Mouse (Mus musculus) hindbrain, embryonic 12.5 days (tissue): ENCODE measurements around the gene Cyld. TPM values are rescaled to one million over a fixed set of nuclear protein-coding genes. Genes with fewer than 3 reads are reported as not detected.

Experiments
- ATAC-seq: fragments of 200-750 bp; cut with Nextera tagmentation; 2 replicates; pipeline ENCODE4 v1.8.0; 2017; ENCODE audit warnings: moderate TSS enrichment; ENCODE audit not compliant: low FRiP score
- H3K27ac ChIP-seq: fragments of 300-500 bp; sonication (generic); 2 replicates; pipeline ENCODE4 v1.5.1; 2016; ENCODE audit warnings: mild to moderate bottlenecking
- H3K27me3 ChIP-seq: fragments of 300-500 bp; sonication (generic); 2 replicates; pipeline ENCODE4 v1.6.1; 2016; ENCODE audit warnings: mild to moderate bottlenecking
- H3K36me3 ChIP-seq: fragments of 300-500 bp; sonication (generic); 2 replicates; pipeline ENCODE4 v1.6.1; 2016; ENCODE audit warnings: mild to moderate bottlenecking
- H3K4me1 ChIP-seq: fragments of 300-500 bp; sonication (generic); 2 replicates; pipeline ENCODE4 v1.6.1; 2016
- H3K4me2 ChIP-seq: fragments of 300-500 bp; sonication (generic); replicated peaks from 2 replicates; pipeline ENCODE4 v1.6.1; 2016; ENCODE audit warnings: mild to moderate bottlenecking
- H3K4me3 ChIP-seq: fragments of 300-500 bp; sonication (generic); 2 replicates; pipeline ENCODE4 v1.5.1; 2016; ENCODE audit warnings: mild to moderate bottlenecking
- H3K9ac ChIP-seq: fragments of 300-500 bp; sonication (generic); 2 replicates; pipeline ENCODE4 v1.6.1; 2016; ENCODE audit warnings: mild to moderate bottlenecking, moderate library complexity
- H3K9me3 ChIP-seq: fragments of 300-500 bp; sonication (generic); replicated peaks from 2 replicates; pipeline ENCODE4 v1.6.1; 2016; ENCODE audit warnings: mild to moderate bottlenecking
- WGBS: fragments of 180-500 bp; shearing (Covaris S2); methylation state at CpG from one replicate; pipeline ENCODE4 v1.1.7; 2016; 5-methylcytosine and 5-hydroxymethylcytosine counted together
- polyA plus RNA-seq: library from polyadenylated mRNA; unstranded; fragments of >200 nt; fragmentation: Nextera tagmentation; extraction: Ambion mirVana; gene quantifications from 2 replicates; pipeline ENCODE4 v1.2.1, GENCODE M21; 2016

The Cyld gene
- polyA plus RNA-seq, 1 experiment from 2014 or later: 18.3 TPM

- ATAC-seq: no peak
Observed at GRCm38 (mm10) chr8:88796651-88797050, 99.8 kb downstream of the Cyld start.

More at GRCm38 (mm10) chr8:88796651-88797050, 99.8 kb downstream of the Cyld start:
- Histone ChIP-seq H3K36me3 (no peaks in the 10 kb centered on the region), H3K27ac (no peak overlapping the region), H3K9me3 (no peaks in the 10 kb centered on the region), H3K4me1 (peaks cover 25% of the 10 kb centered on the region), H3K4me2 (no peak overlapping the region), H3K9ac (no peak overlapping the region), H3K27me3 (no peaks in the 10 kb centered on the region), H3K4me3 (no peak overlapping the region)
- WGBS: 87% methylated on average over 9 of the region's 9 CpGs

Other genes starting within 250 kb of the Cyld start
- gene Nkd1, start 175.7 kb upstream of the Cyld start, polyA plus RNA-seq: 106 and 111 TPM in 2 replicates
- 1.5 and 1.7 TPM in 2 replicates for gene Snx20, start 60.9 kb upstream of the Cyld start, polyA plus RNA-seq
- gene Nod2, start 49.7 kb upstream of the Cyld start, polyA plus RNA-seq: 0.13 and 0.25 TPM in 2 replicates